Mouse (Mus musculus): ENCODE results near the gene Fam173b.
A peak's percentile ranks its signal among the peaks of the same experiment; 100 is the strongest.

The Fam173b gene

GRCm38 (mm10) chr15:31636091-31636595 is 34.5 kb downstream of the Fam173b start:
- no peak for DNase-seq

- DNase-seq = peak; percentile 20
Observed at GRCm38 (mm10) chr15:31647225-31647624, 45.6 kb downstream of the Fam173b start.

DNA sequence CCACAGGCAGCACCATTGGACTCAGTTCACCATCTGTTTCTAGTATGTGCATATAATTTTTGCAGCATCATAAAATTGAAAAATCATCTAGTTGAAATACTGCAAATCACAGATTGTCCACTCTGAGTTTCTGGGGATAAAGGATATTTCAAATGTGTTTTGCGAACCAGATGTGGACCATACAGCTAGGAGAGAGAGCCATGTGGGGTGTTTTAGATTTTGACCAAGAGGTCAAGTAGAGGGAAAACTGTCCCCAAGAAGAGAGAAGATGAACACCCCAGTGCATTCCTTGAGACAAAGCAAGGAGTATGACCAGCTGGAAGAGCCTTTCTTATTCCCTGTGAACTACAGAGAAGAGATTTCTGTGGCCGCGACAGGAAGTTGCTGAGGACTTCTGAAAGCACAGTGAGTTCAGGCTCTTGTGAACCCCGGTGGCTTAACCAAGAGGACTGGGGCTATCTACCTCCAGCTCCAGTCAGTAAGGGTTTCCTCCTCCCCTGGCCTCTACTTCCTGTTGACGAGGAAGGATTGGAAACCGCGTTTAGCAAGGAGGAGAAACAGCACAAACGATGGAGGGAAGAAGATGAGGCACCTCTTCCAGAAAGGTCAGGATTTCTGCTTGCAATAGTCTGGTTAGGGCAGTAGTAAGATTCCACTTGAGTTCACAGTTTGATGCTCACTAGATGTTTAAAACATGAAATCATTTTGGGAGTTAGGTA is 46.4 kb downstream of the Fam173b start:
- no peak for DNase-seq

DNA sequence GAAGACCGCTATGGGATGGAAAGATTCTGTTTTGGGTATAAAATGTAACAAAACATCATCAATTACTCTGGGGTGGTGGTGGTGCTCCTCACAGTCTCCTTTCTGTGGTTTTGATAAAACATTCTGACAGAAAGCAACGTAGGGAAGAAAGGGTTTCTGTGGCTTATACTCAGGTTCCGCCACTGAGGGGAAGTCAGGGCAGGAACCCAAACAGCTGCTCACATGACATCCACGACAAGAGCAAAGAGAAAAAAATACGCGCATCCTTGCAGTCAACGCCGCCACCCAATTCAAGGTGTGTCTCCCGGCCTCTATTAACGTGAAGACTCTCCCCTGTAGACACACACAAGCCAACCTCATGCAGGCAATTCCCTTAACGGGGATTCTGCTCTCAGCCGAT is 48.0 kb downstream of the Fam173b start:
- no peak for DNase-seq

GRCm38 (mm10) chr15:31650821-31651220 is 49.2 kb downstream of the Fam173b start:
- DNase-seq = no peak

DNA sequence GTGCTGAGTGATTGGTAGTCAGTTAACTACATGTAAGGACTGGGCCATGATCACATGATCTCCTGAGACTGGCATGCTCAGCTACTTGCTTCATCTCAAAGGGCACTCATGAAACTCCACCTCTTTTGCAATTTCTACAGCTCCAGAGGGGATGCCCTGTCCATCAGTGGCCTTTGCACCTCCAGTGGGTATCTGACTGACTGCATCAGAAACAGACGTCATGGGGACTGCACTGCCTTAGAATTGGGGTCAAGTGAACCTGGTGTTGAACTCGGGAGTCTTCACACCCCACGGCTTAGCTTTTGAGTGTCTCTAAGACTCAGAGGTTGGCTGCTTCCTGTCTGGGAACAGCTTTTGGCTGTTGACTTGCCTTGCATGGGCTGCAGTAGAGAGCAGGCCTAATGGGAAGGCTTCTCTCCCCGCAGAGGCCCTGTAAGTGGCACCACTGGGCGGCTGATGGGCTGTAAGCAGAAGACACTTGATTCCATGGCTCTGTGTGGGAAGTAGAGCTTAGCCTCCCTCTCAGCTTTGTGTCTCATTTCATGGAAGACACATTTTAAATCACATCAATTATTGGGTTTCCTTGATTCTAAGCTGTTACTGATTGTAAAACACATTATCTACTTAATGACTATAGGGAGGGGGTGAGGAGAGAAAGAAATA is 58.6 kb downstream of the Fam173b start:
- DNase-seq = no peak

DNA sequence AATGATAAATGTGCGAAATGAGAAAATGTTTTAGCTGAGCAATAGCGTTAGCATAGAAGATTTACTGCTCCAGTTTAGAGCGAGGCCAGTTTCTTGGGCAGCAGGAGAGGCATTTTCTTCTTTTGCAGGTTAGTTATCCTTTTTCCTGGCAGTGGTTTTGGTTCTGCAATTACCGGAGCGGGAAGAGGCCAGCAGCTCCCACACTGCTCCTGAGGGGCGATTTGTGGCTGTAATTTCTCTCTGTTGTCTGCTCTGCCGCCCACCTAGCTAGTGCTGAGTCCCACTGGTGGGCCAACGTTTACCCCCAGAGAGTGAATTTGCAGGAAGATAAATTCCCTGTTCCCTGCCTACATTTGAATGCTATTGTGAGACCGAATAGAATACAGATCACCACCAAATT is 59.2 kb downstream of the Fam173b start:
- DNase-seq = no peak

DNA sequence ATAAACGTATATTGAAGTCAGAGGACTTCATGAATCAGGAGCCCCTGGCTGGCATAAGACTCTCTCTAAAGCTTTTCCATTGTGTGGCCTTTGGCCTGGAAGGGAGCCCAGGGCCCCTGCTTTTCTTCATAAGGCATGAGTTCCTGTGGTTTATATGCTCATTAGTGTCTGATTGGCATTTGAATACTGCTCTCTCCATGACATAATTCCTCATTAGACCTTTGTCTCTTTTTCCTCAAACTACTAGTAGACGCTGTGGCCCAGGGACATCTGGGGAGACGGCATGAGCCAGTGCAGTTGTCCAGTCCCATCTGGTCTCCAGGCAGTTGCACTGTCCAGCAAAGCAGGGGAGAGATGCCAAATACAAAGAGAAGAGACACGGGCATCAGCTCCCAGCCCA is 60.1 kb downstream of the Fam173b start:
- no peak for DNase-seq

DNA sequence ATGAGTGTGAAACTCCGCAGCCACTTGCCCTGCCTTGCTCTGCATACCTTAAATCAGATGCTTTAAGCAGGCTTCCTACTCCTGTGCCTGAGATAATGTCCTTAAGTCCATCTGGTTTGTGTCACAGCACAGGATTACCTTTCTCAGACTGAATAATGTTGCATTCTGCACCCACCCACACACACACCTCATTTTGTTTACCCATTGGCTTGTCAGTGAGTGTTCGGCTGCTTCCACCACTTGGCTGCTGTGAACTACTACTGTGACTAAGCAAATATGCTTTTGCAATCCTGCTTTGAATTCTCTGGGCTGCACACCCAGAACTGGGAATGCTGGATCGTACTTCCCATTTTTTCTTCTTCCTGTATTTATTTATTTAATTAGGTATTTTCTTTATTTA is 61.4 kb downstream of the Fam173b start:
- no peak for DNase-seq
